Mouse (Mus musculus): ENCODE data around the gene Tenm3.

The Tenm3 gene

DNA sequence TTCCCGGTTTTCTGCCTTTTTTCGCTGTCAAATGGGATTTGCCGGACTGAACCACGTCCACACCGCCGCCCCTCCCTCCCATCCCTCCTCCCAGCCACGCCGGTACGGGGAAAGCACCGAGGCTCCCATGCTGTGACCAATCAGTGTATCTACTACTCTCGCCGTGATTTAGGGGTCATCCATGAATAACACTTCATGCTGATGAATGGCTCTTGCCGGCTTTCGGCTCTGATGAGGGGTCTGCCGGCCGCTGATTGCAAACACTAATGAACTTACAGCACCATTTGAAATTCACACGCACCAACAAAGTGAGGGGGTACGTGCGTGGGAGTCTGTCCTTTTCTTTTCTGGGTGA is at the start of gene Tenm3:
TSS of gene Tenm3 (minus strand) at position 21 of the 355 bp plus-strand sequence.
- under 1% methylated on average over 19 of the region's 19 CpGs for WGBS

GRCm38 (mm10) chr8:48890216-48890765 is 46.5 kb upstream of the Tenm3 start:
- WGBS, result 61% methylated on average over 7 of the region's 7 CpGs

GRCm38 (mm10) chr8:48884270-48884669 is 40.5 kb upstream of the Tenm3 start:
- 94% methylated on average over 4 of the region's 4 CpGs for WGBS

- WGBS, result 69% methylated on average over 5 of the region's 5 CpGs
Measured at GRCm38 (mm10) chr8:48880585-48880984, 36.8 kb upstream of the Tenm3 start.

- 93% methylated on average over 5 of the region's 5 CpGs for WGBS
Measured at GRCm38 (mm10) chr8:48865972-48866371, 22.2 kb upstream of the Tenm3 start.

GRCm38 (mm10) chr8:48865485-48865884 is 21.7 kb upstream of the Tenm3 start:
- WGBS, result 69% methylated on average over 4 of the region's 4 CpGs

DNA sequence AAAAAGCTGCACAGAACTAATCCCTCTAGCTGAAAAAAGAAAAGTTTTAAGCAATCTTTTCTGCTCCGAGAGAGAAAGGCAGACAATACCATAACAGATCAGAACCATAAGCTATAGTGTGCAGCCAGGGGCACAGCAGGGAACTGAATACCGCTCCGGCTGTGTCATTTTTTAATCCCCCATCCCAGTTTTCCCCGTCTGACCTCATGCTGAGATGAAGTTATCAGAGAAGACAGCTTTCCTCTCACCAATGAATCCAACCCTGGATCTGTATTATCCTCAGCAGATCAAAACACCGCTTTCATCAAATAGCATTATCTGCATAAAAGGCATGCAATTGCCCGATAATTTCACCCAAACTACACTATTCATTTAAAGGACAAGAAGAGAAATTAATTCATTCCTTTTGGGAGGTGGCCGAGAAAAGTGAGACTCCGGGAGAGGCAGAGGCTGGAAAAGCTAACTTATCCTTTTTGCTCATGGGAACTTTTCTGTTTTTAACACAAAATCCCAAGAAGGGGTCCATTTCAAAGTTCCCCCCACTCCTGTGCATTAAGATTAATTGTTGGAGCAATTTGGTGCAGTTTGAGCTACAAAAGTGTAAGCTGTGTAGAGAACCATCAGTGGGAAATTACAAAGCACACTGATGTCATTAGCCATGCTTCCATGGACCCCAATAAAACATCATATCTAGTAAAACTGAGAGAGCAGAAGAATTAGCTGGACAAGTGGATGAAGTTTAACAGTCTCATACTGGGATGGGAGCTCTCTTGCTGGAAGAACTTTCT is 6.7 kb upstream of the Tenm3 start:
- WGBS, result 55% methylated on average over 8 of the region's 8 CpGs

- WGBS, result 79% methylated on average over 6 of the region's 6 CpGs
Measured at GRCm38 (mm10) chr8:48849091-48849616, 5.4 kb upstream of the Tenm3 start.

GRCm38 (mm10) chr8:48844961-48845360 is 1.2 kb upstream of the Tenm3 start:
- WGBS, result 34% methylated on average over 12 of the region's 12 CpGs

DNA sequence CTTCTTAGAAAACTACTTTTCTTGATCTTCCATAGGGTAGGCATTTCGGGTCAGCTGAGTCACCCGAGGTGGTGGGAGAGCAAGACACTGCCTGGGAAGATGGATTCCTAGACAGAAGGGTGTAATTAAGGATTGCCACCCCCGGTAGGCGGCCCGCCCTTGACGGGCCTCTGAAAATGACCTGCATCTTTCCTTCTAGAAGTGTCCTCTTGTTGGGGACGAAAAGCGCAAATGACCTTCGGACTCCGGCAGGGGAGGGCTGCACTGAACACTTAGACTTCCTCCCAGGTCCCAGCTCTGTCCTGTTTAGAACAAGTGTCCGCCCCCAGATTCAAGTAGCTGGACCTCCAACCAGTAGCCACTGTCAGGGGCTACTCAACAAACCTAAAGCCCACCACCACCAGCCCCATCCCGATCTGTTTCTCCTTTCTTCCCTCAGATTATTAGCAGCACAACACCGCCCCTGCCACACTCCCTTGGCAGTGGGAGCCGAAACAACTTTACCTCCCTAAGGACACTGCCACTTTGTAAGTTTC is 687 bp upstream of the Tenm3 start:
- 5% methylated on average over 14 of the region's 14 CpGs for WGBS

DNA sequence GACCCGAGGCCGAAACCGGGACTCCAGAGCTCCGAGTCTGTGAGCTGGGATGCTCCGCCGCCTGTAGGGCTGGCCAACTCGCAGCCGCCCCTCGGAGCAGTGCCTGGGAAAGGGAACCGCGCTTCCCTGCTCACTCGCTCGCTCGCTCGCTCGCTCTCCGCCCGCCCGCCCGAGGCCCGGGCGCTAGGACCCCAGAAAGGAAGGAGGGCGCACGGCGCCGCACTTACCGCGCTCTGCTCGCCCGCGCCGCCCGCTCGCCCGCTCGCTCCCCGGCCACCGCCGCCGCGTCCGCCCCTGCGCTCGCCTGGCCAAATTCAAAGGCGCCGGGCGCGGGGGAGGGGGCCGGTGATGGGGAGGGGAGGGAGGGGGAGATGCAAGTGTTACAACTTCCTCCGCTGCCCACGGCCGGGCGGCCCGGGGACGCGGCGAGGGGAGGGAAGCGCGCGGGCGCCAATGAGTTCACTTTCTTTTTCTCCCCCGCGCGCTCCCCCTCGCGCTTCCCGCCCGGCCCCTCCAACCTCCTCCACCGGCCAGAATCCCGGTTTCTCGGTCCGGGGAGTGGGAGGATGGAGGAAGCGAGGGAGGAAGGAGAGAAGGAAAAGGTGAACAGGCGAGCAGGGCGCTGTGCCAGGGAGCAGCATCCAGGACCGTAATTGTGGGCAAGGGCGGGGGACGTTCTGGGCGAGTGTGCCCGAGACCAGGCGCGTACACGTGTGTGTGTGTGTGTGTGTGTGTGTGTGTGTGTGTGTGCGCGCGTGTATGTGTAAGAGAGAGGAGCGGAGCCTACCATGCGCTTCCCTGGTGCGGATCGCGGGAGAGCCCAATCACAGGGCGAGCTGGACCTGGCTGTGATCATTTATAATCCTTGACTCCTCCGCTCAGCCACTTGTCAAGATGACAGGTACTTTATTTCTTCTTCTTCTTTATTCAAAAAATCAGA is 490 bp downstream of the Tenm3 start:
- WGBS, result under 1% methylated on average over 81 of the region's 93 CpGs

GRCm38 (mm10) chr8:48842516-48842990 is 1.2 kb downstream of the Tenm3 start:
- WGBS, result under 1% methylated on average over 11 of the region's 11 CpGs

DNA sequence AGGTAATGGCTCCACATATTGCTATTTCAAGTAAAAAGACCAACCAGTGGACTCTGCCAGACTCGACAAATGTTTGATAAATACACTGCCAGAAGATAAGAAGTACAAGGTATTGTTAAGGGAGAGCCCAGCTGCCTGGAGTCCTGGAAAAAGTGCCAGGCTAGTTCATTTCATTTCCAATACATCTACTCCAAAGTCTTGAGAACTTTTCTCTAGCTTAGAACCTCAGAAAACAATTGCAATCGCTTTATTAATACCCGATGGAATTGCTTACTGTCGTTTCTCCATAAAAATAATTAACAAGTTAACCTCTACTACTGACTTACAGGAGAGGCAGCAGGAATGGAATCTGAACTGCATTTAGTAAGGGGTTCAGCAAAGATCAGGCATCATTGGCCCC is 1.7 kb downstream of the Tenm3 start:
- WGBS, result 35% methylated on average over 4 of the region's 4 CpGs

- 90% methylated on average over 2 of the region's 2 CpGs for WGBS
Measured at GRCm38 (mm10) chr8:48835745-48836144, 8.0 kb downstream of the Tenm3 start.

GRCm38 (mm10) chr8:48827454-48827853 is 16.3 kb downstream of the Tenm3 start:
- 78% methylated on average over 9 of the region's 9 CpGs for WGBS

- WGBS, result 94% methylated on average over 7 of the region's 7 CpGs
Measured at GRCm38 (mm10) chr8:48825666-48826065, 18.1 kb downstream of the Tenm3 start.

DNA sequence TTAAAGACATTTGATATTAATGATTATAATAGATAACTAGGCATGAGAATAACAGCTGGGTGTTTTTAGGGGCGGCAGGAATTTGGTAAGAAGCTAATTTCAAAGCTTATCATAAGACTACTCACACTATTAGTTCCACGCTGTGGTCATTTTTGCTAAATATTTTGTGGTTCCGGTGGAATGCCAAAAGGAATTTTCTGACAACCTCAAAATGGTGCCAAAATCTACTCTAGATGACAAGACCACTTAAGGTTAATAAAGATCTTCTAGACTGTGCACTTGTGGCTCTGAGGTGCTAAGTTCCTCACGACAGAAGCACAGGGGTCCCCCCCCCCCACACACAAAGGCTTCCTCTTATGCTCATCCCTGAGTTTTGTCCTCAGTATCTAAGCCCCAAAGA is 21.5 kb downstream of the Tenm3 start:
- 87% methylated on average over 4 of the region's 4 CpGs for WGBS

GRCm38 (mm10) chr8:48819962-48820361 is 23.8 kb downstream of the Tenm3 start:
- WGBS, result 67% methylated on average over 6 of the region's 6 CpGs

DNA sequence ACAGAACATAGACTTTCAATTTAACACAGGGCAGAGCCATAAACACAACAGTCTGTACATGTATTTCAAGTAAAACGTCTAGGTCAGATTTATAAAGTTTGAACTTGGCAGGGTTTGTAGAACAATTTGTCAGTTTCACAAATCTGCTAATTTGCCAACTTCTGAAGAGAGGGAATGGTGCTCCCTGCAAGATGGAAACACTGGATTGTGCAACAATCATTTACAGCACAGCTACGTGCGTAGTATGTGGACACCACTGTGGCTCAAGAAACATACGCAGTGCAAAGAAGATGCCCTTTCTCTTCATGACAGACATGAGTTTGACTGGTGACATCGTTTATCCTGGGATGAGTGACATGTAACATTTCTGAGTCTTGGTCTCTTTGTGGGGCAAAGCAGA is 24.4 kb downstream of the Tenm3 start:
- 76% methylated on average over 5 of the region's 5 CpGs for WGBS

DNA sequence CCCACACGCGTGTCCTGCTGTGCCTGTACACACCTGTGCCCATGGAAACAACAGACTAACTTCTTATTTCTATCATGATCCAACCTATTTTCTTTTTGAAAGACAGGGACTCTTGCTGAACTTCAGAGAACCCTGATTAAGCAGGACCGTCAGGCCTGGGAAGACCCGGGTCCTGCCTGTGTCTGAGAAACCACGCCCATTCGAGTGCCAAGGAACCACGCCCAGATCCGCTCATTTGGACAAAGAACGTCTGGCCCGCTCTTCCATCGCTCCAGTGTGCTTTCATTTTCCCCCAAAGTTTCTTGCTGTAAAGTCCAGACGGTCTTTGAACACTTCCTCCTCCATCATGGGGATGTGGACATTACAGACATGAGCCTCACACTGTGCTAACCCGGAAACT is 26.8 kb downstream of the Tenm3 start:
- WGBS, result 68% methylated on average over 13 of the region's 13 CpGs

DNA sequence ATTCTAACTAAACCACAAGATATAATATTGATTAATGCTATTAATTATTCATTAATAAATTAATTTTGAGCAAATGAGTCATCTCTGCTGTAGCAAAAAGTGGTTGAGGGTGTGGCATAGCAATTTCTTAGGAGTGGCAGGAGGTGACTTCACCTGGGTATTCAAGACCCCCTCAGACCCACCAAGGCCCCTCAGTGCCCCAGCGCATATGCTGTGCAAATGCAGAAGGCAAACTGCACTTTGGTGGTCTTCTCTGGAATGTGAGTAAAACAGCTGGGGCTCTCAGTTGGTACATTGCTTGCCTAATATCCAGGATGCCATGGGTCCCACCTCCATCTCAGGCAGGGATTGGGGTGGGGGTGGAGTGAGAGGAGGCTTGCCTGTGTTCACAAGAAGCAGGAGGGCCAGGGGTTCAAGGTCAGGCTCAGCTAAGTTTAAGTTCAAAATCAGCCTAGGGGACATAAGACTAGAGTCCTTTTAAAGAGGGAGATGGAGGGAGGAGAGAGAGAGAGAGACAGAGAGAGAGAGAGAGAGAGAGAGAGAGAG is 31.5 kb downstream of the Tenm3 start:
- WGBS, result 94% methylated on average over 1 of the region's 1 CpGs
